Mouse (Mus musculus): ENCODE results near the gene Cyp2c39.

DNA sequence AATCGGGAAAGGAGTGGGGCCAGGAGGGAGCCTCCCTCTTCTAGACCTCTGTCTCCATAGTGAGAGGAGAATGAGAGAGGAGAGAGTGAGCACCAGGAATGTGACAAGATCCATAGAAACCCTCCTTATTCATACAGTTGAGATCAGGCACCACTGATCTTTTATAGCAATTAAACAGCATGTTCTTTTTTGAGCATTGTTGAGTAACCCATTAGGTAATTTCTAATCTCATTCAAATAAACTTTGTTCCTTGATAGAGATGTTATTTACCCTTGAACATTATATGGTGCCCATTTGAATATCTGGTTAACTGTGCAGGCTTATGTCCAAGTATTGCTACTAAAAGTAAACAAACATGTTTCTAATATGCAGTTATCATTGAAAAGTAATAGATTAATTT lies 47.7 kb upstream of the Cyp2c39 start, which contains the start of gene Cyp2c38:
- no peak for TF ChIP-seq CTCF (IDR thresholded peaks at IDR 0.05; ENCODE audit: borderline replicate concordance, insufficient read depth, low read length)
- no peak for TF ChIP-seq POLR2A (IDR thresholded peaks at IDR 0.05; ENCODE audit: low read depth, low read length)

Data from embryonic fibroblast, embryonic 13.5 days (primary cell).